Mouse (Mus musculus) sigmoid colon, adult 10 weeks (tissue): ENCODE data around the gene Glce. TPM values are rescaled to one million over a fixed set of nuclear protein-coding genes. Genes with fewer than 3 reads are reported as not detected.

Experiments
- polyA plus RNA-seq: library from polyadenylated mRNA; stranded (reverse); fragments of 350-450 nt; fragmentation: Illumina TruSeq; extraction: RNeasy Lipid Tissue Mini Kit (QIAGEN cat#74804); gene quantifications from one replicate; pipeline ENCODE4 v1.2.3, GENCODE M21; 2014; ENCODE audit warnings: low read depth, low replicate concordance

The Glce gene
- polyA plus RNA-seq = 41.8 TPM

DNA sequence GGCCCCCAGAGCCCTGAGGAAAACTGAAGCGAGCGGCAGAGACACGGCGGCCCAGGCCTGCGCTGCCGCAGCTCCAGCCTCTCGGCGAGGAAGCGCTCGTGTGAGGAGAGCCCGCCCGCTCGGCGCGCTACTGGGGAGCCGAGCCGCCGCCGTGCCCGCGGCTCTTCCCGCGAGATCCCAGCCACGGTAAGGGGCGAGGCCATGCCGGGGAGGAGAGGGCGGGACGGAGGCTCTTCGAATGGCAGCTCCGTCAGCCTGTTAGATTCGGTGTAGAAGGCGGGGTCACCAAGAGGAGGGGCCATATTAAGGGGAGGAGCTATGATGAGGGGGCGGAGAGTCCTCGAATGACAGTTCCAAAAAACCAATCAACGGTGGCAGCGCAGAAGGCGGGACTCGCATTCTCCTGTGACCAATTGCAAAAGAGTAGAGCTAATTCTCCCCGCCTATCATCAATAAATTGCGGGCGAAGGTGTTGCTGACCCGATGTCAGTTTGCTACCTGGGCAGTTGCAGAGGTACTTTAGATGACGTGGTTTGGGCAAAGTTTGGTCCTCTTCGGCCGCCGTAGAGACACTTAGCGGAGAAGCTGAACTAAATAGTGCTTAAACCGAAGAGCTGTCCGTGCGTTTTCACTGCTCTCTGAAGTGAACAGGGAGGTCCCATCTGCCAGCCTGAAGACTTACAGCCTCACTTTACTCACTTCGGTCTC lies at the start of gene Glce:
TSS of gene Glce (minus strand) at position 148 of the 708 bp plus-strand sequence.

GRCm38 (mm10) chr9:62026600-62026999 lies 95.9 kb downstream of the Glce start, which contains the start of gene Paqr5:
Paqr5 (minus strand) TSS chr9:62026856.

Other genes with a start within 250 kb of the Glce start
- 71.8 TPM for gene Rplp1, start 208.1 kb downstream of the Glce start, polyA plus RNA-seq
- gene Kif23, start 175.9 kb downstream of the Glce start, polyA plus RNA-seq = 43.5 TPM
- 20.5 TPM for gene Paqr5, start 95.8 kb downstream of the Glce start, polyA plus RNA-seq
- gene Spesp1, start 159.6 kb upstream of the Glce start, polyA plus RNA-seq = not detected
- 654 TPM for gene Anp32a, start 218.6 kb upstream of the Glce start, polyA plus RNA-seq